Mouse (Mus musculus) liver, embryonic 14.5 days (tissue): ENCODE measurements around the gene Ttc30b. TPM values are rescaled to one million over a fixed set of nuclear protein-coding genes. Genes with fewer than 3 reads are reported as not detected.

Experiments used
- ATAC-seq: fragments of 200-750 bp; cut with Nextera tagmentation; 2 replicates; pipeline ENCODE4 v1.8.0; 2017; ENCODE audit warnings: moderate number of reproducible peaks, mild to moderate bottlenecking, moderate library complexity; ENCODE audit not compliant: insufficient read depth
- DNase-seq, 3 experiments: peaks; one replicate each; pipeline ENCODE4 v3.0.0-alpha.2; 2012 to 2013; ENCODE audit warnings: low read depth in 3 of 3, low spot score in 3 of 3
- H3K27ac ChIP-seq: fragments of 300-500 bp; sonication (generic); 2 replicates; pipeline ENCODE4 v1.5.1; 2014; ENCODE audit warnings: moderate library complexity, mild to moderate bottlenecking, control low read depth, inconsistent platforms
- H3K27me3 ChIP-seq: fragments of 300-500 bp; sonication (generic); 2 replicates; pipeline ENCODE4 v1.6.1; 2014; ENCODE audit warnings: mild to moderate bottlenecking, low read length, moderate library complexity; ENCODE audit not compliant: control insufficient read depth, insufficient read depth
- H3K36me3 ChIP-seq: fragments of 300-500 bp; sonication (generic); replicated peaks from 2 replicates; pipeline ENCODE4 v1.6.1; 2014; ENCODE audit warnings: low read depth; ENCODE audit not compliant: control insufficient read depth, insufficient read depth
- H3K4me1 ChIP-seq, 2 experiments: fragments of 200-500 bp in 1 of 2; fragments of 300-500 bp in 1 of 2; sonication (generic) in 1 of 2; replicated peaks; 2 replicates each; pipeline ENCODE4 v1.6.1; 2012 to 2014; ENCODE audit warnings: antibody characterized with exemption in 1 of 2, inconsistent platforms in 1 of 2, low read length in 1 of 2; ENCODE audit not compliant: control insufficient read depth in 2 of 2, insufficient read depth in 2 of 2
- H3K4me2 ChIP-seq: fragments of 300-500 bp; sonication (generic); 2 replicates; pipeline ENCODE4 v1.6.1; 2014; ENCODE audit warnings: low read depth, mild to moderate bottlenecking, control low read depth, moderate library complexity
- H3K4me3 ChIP-seq, 2 experiments: fragments of 200-500 bp in 1 of 2; fragments of 300-500 bp in 1 of 2; sonication (generic) in 1 of 2; 2 replicates each; pipeline ENCODE4 v1.5.1; 2012 to 2014; ENCODE audit warnings: low read depth in 2 of 2, low read length in 2 of 2, mild to moderate bottlenecking in 2 of 2, control low read depth in 1 of 2, inconsistent platforms in 1 of 2, moderate library complexity in 1 of 2; ENCODE audit not compliant: insufficient read depth in 1 of 2
- H3K9ac ChIP-seq: fragments of 300-500 bp; sonication (generic); replicated peaks from 2 replicates; pipeline ENCODE4 v1.6.1; 2014; ENCODE audit warnings: mild to moderate bottlenecking, control low read depth, moderate library complexity
- H3K9me3 ChIP-seq: fragments of 300-500 bp; sonication (generic); 2 replicates; pipeline ENCODE4 v1.6.1; 2016; ENCODE audit warnings: low read length, mixed read lengths; ENCODE audit not compliant: control insufficient read depth
- CTCF ChIP-seq: IDR thresholded peaks from 2 replicates; pipeline ENCODE4 v1.5.1; 2016; ENCODE audit warnings: antibody characterized with exemption, low read depth, control low read depth
- EP300 ChIP-seq: IDR thresholded peaks from 2 replicates; pipeline ENCODE4 v1.6.1; 2016; ENCODE audit warnings: antibody characterized with exemption, low read depth
- WGBS: fragments of 180-500 bp; shearing (Covaris S2); extraction: QIAGEN DNeasy Blood & Tissue Kit; methylation state at CpG from one replicate; pipeline ENCODE4 v1.1.7; 2014; ENCODE audit not compliant: insufficient replicate concordance; 5-methylcytosine and 5-hydroxymethylcytosine counted together
- polyA plus RNA-seq, 2 experiments: library from polyadenylated mRNA; depleted of rRNA in 1 of 2; stranded (reverse) in 1 of 2; unstranded in 1 of 2; fragments of >200 nt; fragmentation: Nextera tagmentation in 1 of 2; extraction: Ambion mirVana in 1 of 2; gene quantifications; 2 replicates each; pipeline versions ENCODE4 v1.2.1 to v1.2.3; 2012 to 2014

Gene Ttc30b
- polyA plus RNA-seq (2012; rRNA removed), result 0.56 and 0.58 TPM in 2 replicates
- polyA plus RNA-seq (2014; fragmentation: Nextera tagmentation; extraction: Ambion mirVana), result 0.69 and 1.0 TPM in 2 replicates

- TF ChIP-seq EP300, result no peak
- DNase-seq (peak; percentile 53 to 59 (median 57)), ATAC-seq (peak; percentile 74; the same call in 1 of the 2 replicates)
- Histone ChIP-seq H3K27ac (no peak within 1 kb of the TSS), H3K27me3 (no peaks in the 10 kb centered on the region), H3K9ac (peak within 1 kb of the TSS; percentile 66), H3K9me3 (no peaks in the 10 kb centered on the region), H3K36me3 (no peaks in the 10 kb centered on the region), H3K4me1 (peaks cover 0 to 7% of the 10 kb centered on the region in 2 experiments; a peak in 2 of 4 replicates), H3K4me2 (peak within 1 kb of the TSS; percentile 83), H3K4me3 (peak within 1 kb of the TSS; percentile 70 to 93)
- 5% methylated on average over 33 of the region's 42 CpGs for WGBS
These were observed at the start of gene Ttc30b for GRCm38 (mm10) chr2:75938117-75939063. Gene Ttc30b, minus strand, starts transcription at chr2:75938585.

- H3K4me1 ChIP-seq, result no peaks in the 10 kb centered on the region
- H3K4me3 ChIP-seq, result no peak overlapping the region
- DNase-seq (no peak), ATAC-seq (no peak)
- no peaks in the 10 kb centered on the region for H3K36me3 ChIP-seq
- no peak overlapping the region for H3K27ac ChIP-seq
- no peaks in the 10 kb centered on the region; the same call in 1 of the 2 replicates for H3K27me3 ChIP-seq
- H3K9ac ChIP-seq, result no peak overlapping the region
- TF ChIP-seq CTCF (no peak), EP300 (no peak)
- 69% methylated on average over 9 of the region's 9 CpGs for WGBS
- no peaks in the 10 kb centered on the region for H3K9me3 ChIP-seq
- no peak overlapping the region for H3K4me2 ChIP-seq
These were observed 49.4 kb upstream of the Ttc30b start for GRCm38 (mm10) chr2:75987739-75988138.

GRCm38 (mm10) chr2:75985124-75985523 lies 46.7 kb upstream of the Ttc30b start:
- Histone ChIP-seq H3K4me2 (no peak overlapping the region), H3K4me1 (no peaks in the 10 kb centered on the region), H3K27me3 (no peaks in the 10 kb centered on the region; the same call in 1 of the 2 replicates), H3K36me3 (no peaks in the 10 kb centered on the region), H3K4me3 (no peak overlapping the region), H3K9ac (no peak overlapping the region), H3K27ac (no peak overlapping the region), H3K9me3 (no peaks in the 10 kb centered on the region)
- no peak for ATAC-seq
- TF ChIP-seq CTCF (peak; percentile 87), EP300 (no peak)
- DNase-seq, result no peak
- 0% methylated on average over 2 of the region's 2 CpGs for WGBS

- Histone ChIP-seq H3K9ac (no peak overlapping the region), H3K4me3 (no peak overlapping the region), H3K36me3 (no peaks in the 10 kb centered on the region), H3K27ac (no peak overlapping the region), H3K27me3 (no peaks in the 10 kb centered on the region), H3K4me1 (no peaks in the 10 kb centered on the region), H3K4me2 (no peak overlapping the region), H3K9me3 (no peaks in the 10 kb centered on the region)
- ATAC-seq, result no peak
- 63% methylated on average over 3 of the region's 3 CpGs for WGBS
- TF ChIP-seq EP300, result no peak
- no peak for DNase-seq
These were observed 45.5 kb upstream of the Ttc30b start for GRCm38 (mm10) chr2:75983847-75984246.

- H3K36me3 ChIP-seq, result no peaks in the 10 kb centered on the region
- no peaks in the 10 kb centered on the region for H3K4me1 ChIP-seq
- no peaks in the 10 kb centered on the region for H3K27me3 ChIP-seq
- ATAC-seq, result no peak
- no peak for DNase-seq
- TF ChIP-seq EP300 (no peak), CTCF (no peak)
- H3K27ac ChIP-seq, result no peak overlapping the region
- no peaks in the 10 kb centered on the region for H3K9me3 ChIP-seq
- 83% methylated on average over 3 of the region's 3 CpGs for WGBS
- H3K4me3 ChIP-seq, result no peak overlapping the region
- no peak overlapping the region for H3K4me2 ChIP-seq
- no peak overlapping the region for H3K9ac ChIP-seq
These were observed 44.7 kb upstream of the Ttc30b start for GRCm38 (mm10) chr2:75983091-75983490.
